Mouse (Mus musculus): ENCODE measurements around the gene Zmynd8. TPM values are rescaled to one million over a fixed set of nuclear protein-coding genes. Genes with fewer than 3 reads are reported as not detected.
A peak's percentile ranks its signal among the peaks of the same experiment; 100 is the strongest.

Zmynd8 gene
- total RNA-seq, 1 experiment from 2014 or later: 55.9 TPM

- no peak for ATAC-seq (replicated peaks; ENCODE audit: low read depth, poor library complexity, severe bottlenecking)
Observed at GRCm38 (mm10) chr2:165864769-165865168, 34.0 kb downstream of the Zmynd8 start.

DNA sequence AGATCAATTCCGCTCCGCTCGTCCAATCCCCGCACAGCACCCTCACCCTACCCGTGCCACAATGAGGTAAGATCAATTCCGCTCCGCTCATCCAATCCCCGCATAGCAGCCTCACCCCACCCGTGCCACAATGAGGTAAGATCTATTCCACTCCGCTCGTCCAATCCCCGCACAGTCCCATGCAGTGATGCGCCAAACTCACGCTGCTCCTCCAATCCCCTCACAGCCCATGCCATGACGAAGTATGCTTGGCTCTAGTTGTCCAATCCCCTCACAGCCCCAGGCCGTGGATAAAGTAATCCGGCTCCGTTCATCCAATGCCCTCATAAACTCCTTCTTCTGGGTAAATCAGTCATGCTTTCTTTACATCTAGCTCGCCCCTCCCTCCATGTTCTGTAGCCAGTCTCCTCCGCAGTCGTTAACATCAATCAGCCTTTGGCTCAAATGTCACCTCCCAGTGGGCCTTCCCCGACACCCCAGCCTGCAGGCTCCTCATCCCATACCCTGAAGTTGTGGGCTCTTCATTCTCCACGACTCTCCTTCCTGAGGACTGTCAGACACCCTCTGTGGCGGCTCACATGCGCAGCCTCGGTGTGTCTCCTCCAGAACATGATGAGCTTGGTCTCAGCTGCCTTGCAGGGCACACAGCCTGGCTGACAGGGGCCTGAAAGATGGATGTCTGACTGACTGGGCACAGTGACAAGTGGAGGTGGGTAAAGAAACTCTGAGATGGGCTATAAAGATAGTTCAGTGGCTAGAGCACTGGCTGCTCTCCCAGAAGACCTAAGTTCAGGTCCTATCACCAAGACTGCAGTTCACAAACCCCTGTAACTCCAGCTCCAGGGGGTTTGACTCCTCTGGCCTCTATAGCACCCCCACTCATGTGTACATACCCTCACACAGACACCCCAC, 36.9 kb downstream of the Zmynd8 start:
- ATAC-seq (replicated peaks; ENCODE audit: low read depth, poor library complexity, severe bottlenecking): no peak

- ATAC-seq (replicated peaks; ENCODE audit: low read depth, poor library complexity, severe bottlenecking): peak; percentile 33
Observed at GRCm38 (mm10) chr2:165860962-165861682, 37.7 kb downstream of the Zmynd8 start.

GRCm38 (mm10) chr2:165860447-165860846, 38.4 kb downstream of the Zmynd8 start:
- no peak for ATAC-seq (replicated peaks; ENCODE audit: low read depth, poor library complexity, severe bottlenecking)

DNA sequence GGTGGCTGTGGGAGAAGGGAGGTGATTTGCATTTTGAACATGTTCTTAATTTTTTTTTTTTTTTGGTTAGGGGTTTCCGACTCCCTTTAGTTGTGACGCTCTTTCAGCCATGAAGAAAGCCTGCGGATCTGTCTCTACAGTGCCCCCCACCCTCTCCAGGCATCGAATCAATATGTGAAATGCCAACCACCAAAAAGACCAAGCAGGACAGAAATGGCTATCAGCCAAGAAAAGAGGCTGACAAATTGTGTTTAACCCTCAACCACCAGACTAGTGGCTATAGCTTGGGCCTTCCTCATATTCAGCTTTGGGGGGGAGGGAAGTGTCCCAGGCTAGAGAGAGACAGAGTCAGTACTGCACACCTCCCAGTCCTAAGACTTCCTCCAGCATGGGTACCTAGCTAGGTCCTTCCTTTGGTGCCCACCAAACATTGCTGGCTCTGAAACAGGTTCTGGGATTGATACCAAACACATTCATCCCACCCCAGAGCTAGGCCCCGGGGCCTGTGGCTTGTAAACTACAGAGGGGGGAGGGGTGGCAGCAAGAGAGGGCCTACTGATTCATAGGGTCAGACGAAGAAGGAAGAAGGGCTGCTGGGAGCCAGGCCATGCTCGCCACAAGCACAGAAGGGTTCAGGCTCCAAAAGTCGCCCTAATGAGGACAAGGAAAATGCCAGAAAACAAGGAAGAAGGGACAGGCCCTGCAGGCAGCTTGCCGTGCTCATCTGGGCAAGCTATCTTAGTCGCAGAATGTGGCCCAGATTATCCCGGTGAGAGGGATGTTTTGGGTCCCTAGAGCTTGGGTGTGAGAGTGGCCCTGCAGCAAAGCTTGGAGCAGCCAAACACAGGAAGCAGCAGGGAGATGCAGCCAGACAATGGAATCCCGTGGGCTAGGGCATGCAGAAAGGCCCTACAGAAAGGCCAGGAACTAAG, 40.1 kb downstream of the Zmynd8 start:
- 0 out of 2 replicates have a peak, but pooled peaks have one; percentile 16 for ATAC-seq (replicated peaks; ENCODE audit: low read depth, poor library complexity, severe bottlenecking)

DNA sequence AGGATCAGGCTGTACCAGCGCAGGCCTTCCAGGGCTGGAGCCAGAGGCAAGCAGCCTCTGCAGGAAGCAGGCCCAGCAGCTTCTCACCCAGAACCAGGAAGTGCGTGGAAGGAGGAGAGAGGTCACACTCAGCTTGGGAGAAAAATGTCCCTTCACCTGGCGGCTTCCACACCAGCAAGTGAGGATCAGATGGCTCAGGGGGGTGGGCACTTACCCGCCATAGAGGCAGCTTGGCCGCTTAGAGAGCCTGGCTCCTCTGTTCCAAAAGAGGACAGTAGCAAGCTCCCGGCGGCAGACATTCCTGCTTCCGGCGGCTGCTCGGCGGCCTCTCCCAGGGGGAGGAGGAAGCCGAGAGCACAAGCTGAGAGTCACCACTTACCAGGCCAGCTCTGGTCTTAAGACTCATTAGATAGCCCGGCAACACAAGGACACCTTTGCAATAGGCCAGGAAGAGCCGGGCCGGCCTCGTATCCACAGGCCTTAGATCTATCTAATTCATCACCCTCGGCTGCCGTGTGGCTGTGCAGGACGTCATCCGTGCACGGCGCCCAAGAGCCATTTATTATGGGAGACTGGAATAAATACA, 40.9 kb downstream of the Zmynd8 start:
- no peak for ATAC-seq (replicated peaks; ENCODE audit: low read depth, poor library complexity, severe bottlenecking)

- no peak for ATAC-seq (replicated peaks; ENCODE audit: low read depth, poor library complexity, severe bottlenecking)
Observed at GRCm38 (mm10) chr2:165857395-165857831, 41.4 kb downstream of the Zmynd8 start.

GRCm38 (mm10) chr2:165856611-165857200, 42.1 kb downstream of the Zmynd8 start:
- no peak for ATAC-seq (replicated peaks; ENCODE audit: low read depth, poor library complexity, severe bottlenecking)

- no peak for ATAC-seq (replicated peaks; ENCODE audit: low read depth, poor library complexity, severe bottlenecking)
Observed at GRCm38 (mm10) chr2:165855641-165856301, 43.0 kb downstream of the Zmynd8 start.

DNA sequence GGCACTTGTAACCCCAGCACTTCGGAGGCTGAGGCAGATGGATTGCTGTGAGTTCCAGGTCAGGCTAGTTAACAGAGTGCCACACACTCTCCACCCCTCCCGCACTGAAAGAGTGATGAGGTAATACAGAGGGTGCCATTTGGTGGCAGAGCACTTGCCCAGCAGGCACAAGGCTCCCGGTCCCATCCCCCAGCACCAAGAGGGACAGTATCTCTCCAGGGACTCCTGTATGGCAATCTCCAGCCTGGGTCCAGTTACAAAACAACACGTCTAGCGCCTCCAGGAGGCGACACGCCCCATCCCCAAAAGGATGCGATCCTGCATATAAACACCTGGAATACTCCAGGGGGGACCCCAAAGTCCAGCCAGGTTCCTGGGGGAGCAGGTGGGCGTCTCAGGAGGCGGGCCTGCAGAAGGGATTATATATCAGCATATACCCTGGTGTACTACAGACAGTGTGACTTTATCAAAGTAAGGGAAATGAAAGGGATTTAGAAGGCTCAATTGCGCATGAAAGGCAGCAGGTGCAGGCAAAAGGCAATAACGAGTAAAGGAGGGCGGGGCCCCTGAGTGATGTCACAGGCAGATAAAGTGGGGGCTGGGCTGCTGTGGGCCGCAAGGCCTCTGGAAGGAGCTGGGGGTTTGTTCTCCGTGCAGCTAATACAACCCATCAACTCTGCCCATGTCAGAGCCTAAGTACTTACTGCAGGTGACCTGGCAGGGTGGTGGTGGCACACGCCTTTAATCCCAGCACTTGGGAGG, 44.4 kb downstream of the Zmynd8 start:
- ATAC-seq (replicated peaks; ENCODE audit: low read depth, poor library complexity, severe bottlenecking): no peak; the same call in 1 of the 2 replicates

DNA sequence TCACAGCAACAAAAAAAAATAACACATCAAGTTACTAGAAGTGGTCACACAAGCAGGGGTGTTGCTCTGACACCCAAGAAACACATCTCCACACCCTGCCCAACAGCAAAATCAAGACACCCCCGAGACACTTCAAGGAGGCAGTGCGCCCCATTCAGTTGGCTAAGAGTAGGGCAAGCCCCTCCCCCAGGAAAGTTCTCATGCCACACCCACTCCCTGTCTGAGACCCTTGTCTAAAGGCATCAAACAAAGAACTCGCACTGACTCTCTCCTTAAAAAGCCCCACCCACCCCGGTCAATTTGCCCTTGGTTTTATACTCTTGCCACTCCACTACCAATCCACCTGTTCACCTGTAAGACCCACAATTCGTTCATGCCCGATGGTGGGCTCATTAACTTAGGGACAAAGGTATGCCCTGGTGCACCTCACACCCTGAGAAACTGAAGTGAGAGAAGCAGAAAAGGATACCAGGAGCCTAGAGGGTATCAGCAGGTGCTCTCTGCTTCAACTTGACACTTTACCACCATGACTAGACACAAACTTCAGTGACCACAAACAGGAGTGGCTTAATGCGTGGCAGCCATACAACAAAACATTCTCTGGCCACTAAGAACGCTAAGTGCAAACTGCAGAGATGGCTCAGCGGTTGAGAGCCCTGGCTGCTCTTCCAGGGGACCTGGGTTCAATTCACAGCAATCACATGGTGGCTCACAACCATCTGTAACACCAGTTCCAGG, 45.8 kb downstream of the Zmynd8 start:
- peak; percentile 51 for ATAC-seq (replicated peaks; ENCODE audit: low read depth, poor library complexity, severe bottlenecking)

DNA sequence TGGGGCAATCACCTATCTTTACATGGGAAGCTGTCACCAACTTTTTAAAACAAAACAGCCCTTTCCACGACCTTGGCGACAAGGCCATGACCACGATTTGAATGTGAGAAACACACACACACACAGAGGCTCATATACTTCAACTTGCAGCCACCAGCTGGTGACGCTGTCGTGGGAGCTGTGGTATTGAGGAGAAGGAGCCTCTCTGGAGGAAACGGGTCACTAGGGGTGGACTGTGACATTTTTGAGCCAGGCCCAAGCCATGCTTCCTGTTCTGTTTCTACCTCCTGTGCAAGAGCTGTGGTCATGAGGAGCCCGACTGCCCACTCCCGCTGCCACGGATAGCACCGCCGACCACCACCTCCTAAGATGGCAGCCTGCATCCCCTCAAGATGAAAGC, 46.4 kb downstream of the Zmynd8 start:
- ATAC-seq (replicated peaks; ENCODE audit: low read depth, poor library complexity, severe bottlenecking): peak; percentile 48

GRCm38 (mm10) chr2:165851811-165852415, 46.9 kb downstream of the Zmynd8 start:
- no peak for ATAC-seq (replicated peaks; ENCODE audit: low read depth, poor library complexity, severe bottlenecking)

GRCm38 (mm10) chr2:165850826-165851225, 48.0 kb downstream of the Zmynd8 start:
- no peak for ATAC-seq (replicated peaks; ENCODE audit: low read depth, poor library complexity, severe bottlenecking)

GRCm38 (mm10) chr2:165849129-165849528, 49.7 kb downstream of the Zmynd8 start:
- peak; percentile 39; the same call in 1 of the 2 replicates for ATAC-seq (replicated peaks; ENCODE audit: low read depth, poor library complexity, severe bottlenecking)

DNA sequence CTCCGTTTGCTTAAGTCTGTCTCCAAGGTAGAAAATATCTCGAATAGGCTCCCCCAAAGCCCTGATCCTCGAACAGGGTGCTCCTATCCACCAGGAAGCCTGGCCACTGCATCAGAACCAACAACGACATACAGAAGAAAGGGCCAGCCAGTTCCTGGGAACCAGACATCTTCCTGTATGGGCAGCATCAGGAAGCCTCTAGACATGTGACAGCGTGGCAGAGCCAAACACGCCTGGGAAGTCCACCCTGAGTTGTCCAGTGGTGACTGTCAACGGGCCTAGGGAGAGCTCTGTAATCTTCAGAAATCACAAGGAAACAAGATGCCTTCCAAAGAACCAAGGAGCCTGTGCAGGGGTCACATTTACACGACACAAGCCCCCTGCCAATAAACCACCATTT, 52.0 kb downstream of the Zmynd8 start:
- no peak for ATAC-seq (replicated peaks; ENCODE audit: low read depth, poor library complexity, severe bottlenecking)

GRCm38 (mm10) chr2:165845490-165845889, 53.3 kb downstream of the Zmynd8 start:
- ATAC-seq (replicated peaks; ENCODE audit: low read depth, poor library complexity, severe bottlenecking): no peak

All from common myeloid progenitor, adult 5-6 weeks (primary cell).